Mouse (Mus musculus) right cerebral cortex, postnatal 14 days (tissue): ENCODE data around the gene Lingo1.

Experiments
- DNase-seq: peaks from one replicate; pipeline ENCODE4 v3.0.0; 2022

Lingo1 gene

GRCm38 (mm10) chr9:56591248-56591888 is 204.9 kb downstream of the Lingo1 start:
- DNase-seq: no peak

GRCm38 (mm10) chr9:56589762-56590161 is 206.5 kb downstream of the Lingo1 start:
- no peak for DNase-seq

GRCm38 (mm10) chr9:56584043-56584424 is 212.2 kb downstream of the Lingo1 start:
- no peak for DNase-seq

- no peak for DNase-seq
Measured at GRCm38 (mm10) chr9:56583139-56584042, 212.9 kb downstream of the Lingo1 start.

- DNase-seq: no peak
Measured at GRCm38 (mm10) chr9:56582628-56583027, 213.6 kb downstream of the Lingo1 start.

GRCm38 (mm10) chr9:56581700-56582099 is 214.6 kb downstream of the Lingo1 start:
- DNase-seq: no peak

- no peak for DNase-seq
Measured at GRCm38 (mm10) chr9:56581016-56581415, 215.3 kb downstream of the Lingo1 start.

GRCm38 (mm10) chr9:56580101-56580500 is 216.2 kb downstream of the Lingo1 start:
- DNase-seq: no peak

GRCm38 (mm10) chr9:56577405-56577804 is 218.9 kb downstream of the Lingo1 start:
- DNase-seq: no peak

- DNase-seq: no peak
Measured at GRCm38 (mm10) chr9:56572534-56573479, 223.5 kb downstream of the Lingo1 start.
